Mouse (Mus musculus): ENCODE measurements around the gene Clrn2. TPM values are rescaled to one million over a fixed set of nuclear protein-coding genes. Genes with fewer than 3 reads are reported as not detected.

The Clrn2 gene
- polyA plus RNA-seq, 1 experiment, result not detected

DNA sequence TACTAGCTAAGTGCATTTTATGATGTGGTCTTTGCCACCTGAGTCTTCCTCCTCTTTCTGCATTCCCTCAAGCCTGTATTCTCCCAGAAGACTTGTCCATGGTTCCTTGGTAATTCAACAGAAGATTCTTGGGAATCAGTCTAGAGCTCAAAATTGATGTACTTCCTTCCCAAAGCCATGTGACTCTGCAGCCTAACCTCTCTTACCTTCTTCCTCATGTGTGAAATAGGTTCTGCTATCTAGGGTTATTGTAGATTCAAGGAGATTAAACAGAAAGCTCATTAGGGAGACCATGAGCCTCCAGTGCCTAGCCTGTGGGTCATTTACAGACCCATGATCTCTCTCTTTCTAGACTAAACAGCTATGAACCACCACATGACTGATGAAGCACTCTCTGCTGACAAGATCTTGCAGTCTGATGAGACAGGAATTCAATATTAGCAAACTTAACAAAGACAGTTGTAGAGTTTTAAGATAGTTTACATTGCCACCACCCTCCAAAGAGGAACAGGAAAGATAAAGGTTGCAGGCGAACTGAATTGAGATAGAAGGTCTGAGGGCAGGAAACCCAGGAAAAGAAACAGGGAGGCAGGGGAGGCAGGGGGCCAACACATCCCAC, 27.0 kb upstream of the Clrn2 start:
- Histone ChIP-seq H3ac (ENCODE audit: control insufficient read depth, insufficient read length) (no peak overlapping the region), H3K27me3 (ENCODE audit: control insufficient read depth, insufficient read depth, insufficient read length) (no peaks in the 10 kb centered on the region), H3K36me3 (ENCODE audit: control insufficient read depth, insufficient read depth) (no peaks in the 10 kb centered on the region), H3K4me3 (no peak overlapping the region), H3K4me2 (ENCODE audit: low read depth) (no peak overlapping the region), H3K79me2 (ENCODE audit: control insufficient read depth, insufficient read depth) (no peaks in the 10 kb centered on the region)
- TF ChIP-seq REST (IDR thresholded peaks at IDR 0.05; ENCODE audit: insufficient read depth, insufficient read length), result no peak
- no peak for TF ChIP-seq POLR2AphosphoS2 (IDR thresholded peaks at IDR 0.05; ENCODE audit: insufficient read length, low read depth)
- no peak for TF ChIP-seq USF1 (IDR thresholded peaks at IDR 0.05; ENCODE audit: low read depth)
- TF ChIP-seq TCF12 (IDR thresholded peaks at IDR 0.05; ENCODE audit: insufficient read depth, poor library complexity, severe bottlenecking), result no peak
- TF ChIP-seq SRF (IDR thresholded peaks at IDR 0.05; ENCODE audit: control insufficient read depth, insufficient read length, low read depth), result no peak
- no peak for TF ChIP-seq TCF3 (IDR thresholded peaks at IDR 0.05; ENCODE audit: insufficient read length, low read depth)
- no peak for TF ChIP-seq CEBPB (IDR thresholded peaks at IDR 0.05; ENCODE audit: insufficient read depth, poor library complexity, severe bottlenecking)
- no peak for TF ChIP-seq E2F4 (IDR thresholded peaks at IDR 0.05; ENCODE audit: insufficient read depth)
- no peak for TF ChIP-seq MYOG (IDR thresholded peaks at IDR 0.05; ENCODE audit: control insufficient read depth in 1 of 3, insufficient read depth in 1 of 3, insufficient read length in 2 of 3, low read depth in 2 of 3)
- TF ChIP-seq POLR2A (IDR thresholded peaks at IDR 0.05; ENCODE audit: insufficient read length, low read depth), result no peak
- TF ChIP-seq MAX (IDR thresholded peaks at IDR 0.05; ENCODE audit: low read depth), result no peak
- TF ChIP-seq MYOD1 (IDR thresholded peaks at IDR 0.05; ENCODE audit: control insufficient read depth in 1 of 3, insufficient read length in 2 of 3, low read depth in 2 of 3), result no peak

DNA sequence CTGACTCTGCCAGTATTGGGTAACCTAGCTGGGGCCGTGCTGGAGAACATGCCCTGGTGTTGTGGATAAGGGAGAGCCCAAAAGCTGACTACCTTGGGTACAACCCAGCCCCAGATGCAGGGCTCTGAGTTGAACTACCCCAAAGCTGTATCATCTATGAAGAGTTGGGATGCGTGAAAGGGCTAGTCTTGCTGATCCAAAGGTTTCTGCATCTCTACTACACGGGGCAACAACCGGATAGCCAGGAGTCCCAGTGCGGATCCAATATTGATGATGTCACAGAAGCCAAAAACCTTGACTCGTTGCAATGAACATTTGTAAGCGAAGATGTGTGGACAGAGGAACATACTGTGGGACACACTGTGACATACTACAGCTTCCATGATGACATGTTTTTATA, 25.7 kb upstream of the Clrn2 start:
- Histone ChIP-seq H3K4me2 (ENCODE audit: low read depth) (no peak overlapping the region), H3K27me3 (ENCODE audit: control insufficient read depth, insufficient read depth, insufficient read length) (no peaks in the 10 kb centered on the region), H3K36me3 (ENCODE audit: control insufficient read depth, insufficient read depth) (no peaks in the 10 kb centered on the region), H3K79me2 (ENCODE audit: control insufficient read depth, insufficient read depth) (no peaks in the 10 kb centered on the region), H3K4me3 (no peak overlapping the region), H3ac (ENCODE audit: control insufficient read depth, insufficient read length) (no peak overlapping the region)
- TF ChIP-seq REST (IDR thresholded peaks at IDR 0.05; ENCODE audit: insufficient read depth, insufficient read length) (no peak), MAX (IDR thresholded peaks at IDR 0.05; ENCODE audit: low read depth) (no peak), TCF3 (IDR thresholded peaks at IDR 0.05; ENCODE audit: insufficient read length, low read depth) (no peak), CEBPB (IDR thresholded peaks at IDR 0.05; ENCODE audit: insufficient read depth, poor library complexity, severe bottlenecking) (no peak), POLR2A (IDR thresholded peaks at IDR 0.05; ENCODE audit: insufficient read length, low read depth) (no peak), POLR2AphosphoS2 (IDR thresholded peaks at IDR 0.05; ENCODE audit: insufficient read length, low read depth) (no peak), TCF12 (IDR thresholded peaks at IDR 0.05; ENCODE audit: insufficient read depth, poor library complexity, severe bottlenecking) (no peak), MYOG (IDR thresholded peaks at IDR 0.05; ENCODE audit: control insufficient read depth in 1 of 3, insufficient read depth in 1 of 3, insufficient read length in 2 of 3, low read depth in 2 of 3) (no peak), USF1 (IDR thresholded peaks at IDR 0.05; ENCODE audit: low read depth) (no peak), SRF (IDR thresholded peaks at IDR 0.05; ENCODE audit: control insufficient read depth, insufficient read length, low read depth) (no peak), E2F4 (IDR thresholded peaks at IDR 0.05; ENCODE audit: insufficient read depth) (no peak), MYOD1 (IDR thresholded peaks at IDR 0.05; ENCODE audit: control insufficient read depth in 1 of 3, insufficient read length in 2 of 3, low read depth in 2 of 3) (no peak)

DNA sequence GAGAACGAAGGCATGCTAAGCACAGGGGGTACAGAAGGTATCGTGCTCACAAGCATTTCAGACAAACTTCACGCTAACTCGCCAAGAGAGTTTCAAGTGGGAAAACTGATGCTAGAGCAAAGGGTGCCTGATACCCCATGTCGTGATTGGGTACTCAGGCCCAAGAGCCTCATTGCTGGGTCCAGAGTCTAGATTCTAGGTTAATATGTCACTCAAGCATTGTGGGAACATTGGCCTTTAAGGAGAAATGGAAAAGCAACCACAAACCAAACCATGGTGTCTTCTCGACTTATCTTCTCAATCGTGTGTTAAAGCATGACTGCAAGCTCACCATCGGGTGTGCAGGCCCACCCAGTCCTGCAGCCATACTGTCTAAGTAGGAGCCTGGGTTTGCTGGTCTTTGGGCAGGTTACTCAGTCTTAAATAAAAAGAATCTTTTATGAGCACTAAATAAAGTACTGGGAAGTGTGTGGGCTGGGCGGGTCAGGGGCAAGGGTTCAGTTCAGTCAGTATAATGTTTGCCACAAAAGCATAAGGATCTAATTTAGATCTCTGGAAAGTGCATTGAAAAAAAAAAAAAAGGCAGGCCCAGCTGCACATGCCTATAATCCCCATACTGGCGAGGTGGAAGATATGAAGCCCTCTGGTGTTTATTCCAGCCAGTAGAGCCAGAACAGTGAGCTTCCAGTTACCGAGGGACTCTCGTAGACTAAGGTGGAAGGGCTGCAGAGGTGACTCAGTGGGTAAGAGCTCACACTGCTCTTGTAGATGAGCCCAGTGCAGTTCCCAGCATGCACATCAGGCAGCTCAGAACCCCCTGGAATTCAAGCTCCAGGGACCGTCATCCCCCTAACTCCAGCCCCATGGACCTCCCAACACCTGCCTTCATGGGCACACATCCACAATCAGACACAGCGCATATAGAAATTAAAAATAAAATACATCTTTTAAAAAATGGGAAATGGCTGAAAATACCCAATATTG, 17.3 kb upstream of the Clrn2 start:
- Histone ChIP-seq H3ac (ENCODE audit: control insufficient read depth, insufficient read length) (no peak overlapping the region), H3K4me3 (no peak overlapping the region), H3K4me2 (ENCODE audit: low read depth) (no peak overlapping the region), H3K36me3 (ENCODE audit: control insufficient read depth, insufficient read depth) (peaks cover 14% of the 10 kb centered on the region), H3K79me2 (ENCODE audit: control insufficient read depth, insufficient read depth) (no peaks in the 10 kb centered on the region), H3K27me3 (ENCODE audit: control insufficient read depth, insufficient read depth, insufficient read length) (no peaks in the 10 kb centered on the region)
- TF ChIP-seq CEBPB (IDR thresholded peaks at IDR 0.05; ENCODE audit: insufficient read depth, poor library complexity, severe bottlenecking) (no peak), USF1 (IDR thresholded peaks at IDR 0.05; ENCODE audit: low read depth) (no peak), REST (IDR thresholded peaks at IDR 0.05; ENCODE audit: insufficient read depth, insufficient read length) (no peak), MAX (IDR thresholded peaks at IDR 0.05; ENCODE audit: low read depth) (no peak), TCF3 (IDR thresholded peaks at IDR 0.05; ENCODE audit: insufficient read length, low read depth) (no peak), MYOD1 (IDR thresholded peaks at IDR 0.05; ENCODE audit: control insufficient read depth in 1 of 3, insufficient read length in 2 of 3, low read depth in 2 of 3) (no peak), MYOG (IDR thresholded peaks at IDR 0.05; ENCODE audit: control insufficient read depth in 1 of 3, insufficient read depth in 1 of 3, insufficient read length in 2 of 3, low read depth in 2 of 3) (no peak), TCF12 (IDR thresholded peaks at IDR 0.05; ENCODE audit: insufficient read depth, poor library complexity, severe bottlenecking) (no peak)

DNA sequence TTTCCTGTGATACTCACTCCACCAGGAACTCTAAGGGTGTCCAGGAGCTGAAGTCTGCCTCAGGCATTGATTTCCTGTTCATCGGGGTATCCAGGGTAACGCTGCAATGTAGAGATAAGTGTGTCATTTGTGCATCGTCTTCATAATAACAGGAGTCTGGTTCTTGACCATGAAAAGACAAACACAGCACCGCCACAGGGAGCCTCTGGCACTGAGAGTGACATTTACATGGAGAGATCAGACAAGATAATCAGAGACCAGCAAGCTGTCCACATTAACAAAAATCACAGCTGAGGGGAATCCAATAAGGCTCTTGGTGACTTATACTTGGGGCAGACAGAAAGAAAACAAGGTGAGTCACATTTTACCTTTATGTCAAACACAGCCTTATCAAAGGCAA, 15.7 kb upstream of the Clrn2 start:
- no peak overlapping the region for H3K4me3 ChIP-seq
- H3K4me2 ChIP-seq (ENCODE audit: low read depth), result no peak overlapping the region
- TF ChIP-seq TCF12 (IDR thresholded peaks at IDR 0.05; ENCODE audit: insufficient read depth, poor library complexity, severe bottlenecking) (no peak), CEBPB (IDR thresholded peaks at IDR 0.05; ENCODE audit: insufficient read depth, poor library complexity, severe bottlenecking) (no peak), MAX (IDR thresholded peaks at IDR 0.05; ENCODE audit: low read depth) (no peak), REST (IDR thresholded peaks at IDR 0.05; ENCODE audit: insufficient read depth, insufficient read length) (no peak), MYOD1 (IDR thresholded peaks at IDR 0.05; ENCODE audit: control insufficient read depth in 1 of 3, insufficient read length in 2 of 3, low read depth in 2 of 3) (no peak), USF1 (IDR thresholded peaks at IDR 0.05; ENCODE audit: low read depth) (no peak), SRF (IDR thresholded peaks at IDR 0.05; ENCODE audit: control insufficient read depth, insufficient read length, low read depth) (no peak), POLR2AphosphoS2 (IDR thresholded peaks at IDR 0.05; ENCODE audit: insufficient read length, low read depth) (no peak), E2F4 (IDR thresholded peaks at IDR 0.05; ENCODE audit: insufficient read depth) (no peak), POLR2A (IDR thresholded peaks at IDR 0.05; ENCODE audit: insufficient read length, low read depth) (no peak), MYOG (IDR thresholded peaks at IDR 0.05; ENCODE audit: control insufficient read depth in 1 of 3, insufficient read depth in 1 of 3, insufficient read length in 2 of 3, low read depth in 2 of 3) (no peak), TCF3 (IDR thresholded peaks at IDR 0.05; ENCODE audit: insufficient read length, low read depth) (no peak)
- H3K36me3 ChIP-seq (ENCODE audit: control insufficient read depth, insufficient read depth), result peaks cover 14% of the 10 kb centered on the region
- H3ac ChIP-seq (ENCODE audit: control insufficient read depth, insufficient read length), result no peak overlapping the region
- H3K79me2 ChIP-seq (ENCODE audit: control insufficient read depth, insufficient read depth), result no peaks in the 10 kb centered on the region
- no peaks in the 10 kb centered on the region for H3K27me3 ChIP-seq (ENCODE audit: control insufficient read depth, insufficient read depth, insufficient read length)

All from myocyte (in vitro differentiated cells).